Mouse (Mus musculus) kidney, adult 9 months (tissue): ENCODE data around the gene Lmna.

Experiments
- DNase-seq: peaks from one replicate; pipeline ENCODE4 v3.0.0; 2022

Gene Lmna

DNA sequence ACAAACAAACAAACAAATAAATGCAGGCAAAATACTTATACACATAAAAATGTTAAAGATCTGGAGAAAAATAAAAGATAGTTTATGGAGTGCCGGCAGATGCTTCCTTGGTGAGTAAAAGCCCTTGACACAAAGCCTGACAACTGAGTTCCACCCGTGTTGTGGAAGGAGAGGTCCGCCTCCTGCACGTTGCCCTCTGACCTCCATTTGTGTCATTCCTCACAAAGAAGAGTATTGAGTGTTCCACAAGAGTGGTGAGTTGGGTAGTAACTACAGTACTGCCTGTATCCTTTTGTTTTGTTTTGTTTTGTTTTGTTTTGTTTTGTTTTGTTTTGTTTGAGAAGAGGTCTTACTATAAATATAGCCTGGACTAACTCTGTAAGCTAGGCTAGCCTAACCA is 10.2 kb downstream of the Lmna start:
- no peak for DNase-seq

DNA sequence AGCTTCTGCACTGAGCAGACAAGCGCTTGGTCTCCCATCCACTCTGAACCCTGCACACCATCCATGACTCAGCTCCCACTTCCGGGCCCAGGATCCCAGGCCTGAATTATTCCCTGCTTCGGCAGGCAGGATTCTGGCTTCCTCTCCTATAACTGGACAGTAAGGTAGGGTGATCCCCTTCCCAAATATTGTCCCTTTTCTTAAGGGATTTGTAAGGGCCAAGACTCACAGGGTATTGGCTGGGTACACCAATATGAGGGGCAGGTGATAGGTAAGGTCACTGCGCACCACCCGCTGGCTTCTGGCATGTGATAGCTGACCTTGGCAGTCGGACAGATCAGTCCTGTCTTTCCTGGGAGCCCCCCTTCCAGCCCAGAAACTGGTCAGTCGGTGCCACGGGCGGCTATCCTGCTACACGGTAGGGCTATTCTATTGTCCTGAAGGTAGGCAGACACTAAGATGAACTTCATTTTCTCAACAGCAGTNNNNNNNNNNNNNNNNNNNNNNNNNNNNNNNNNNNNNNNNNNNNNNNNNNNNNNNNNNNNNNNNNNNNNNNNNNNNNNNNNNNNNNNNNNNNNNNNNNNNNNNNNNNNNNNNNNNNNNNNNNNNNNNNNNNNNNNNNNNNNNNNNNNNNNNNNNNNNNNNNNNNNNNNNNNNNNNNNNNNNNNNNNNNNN is 13.9 kb downstream of the Lmna start:
- peak; percentile 62 for DNase-seq

DNA sequence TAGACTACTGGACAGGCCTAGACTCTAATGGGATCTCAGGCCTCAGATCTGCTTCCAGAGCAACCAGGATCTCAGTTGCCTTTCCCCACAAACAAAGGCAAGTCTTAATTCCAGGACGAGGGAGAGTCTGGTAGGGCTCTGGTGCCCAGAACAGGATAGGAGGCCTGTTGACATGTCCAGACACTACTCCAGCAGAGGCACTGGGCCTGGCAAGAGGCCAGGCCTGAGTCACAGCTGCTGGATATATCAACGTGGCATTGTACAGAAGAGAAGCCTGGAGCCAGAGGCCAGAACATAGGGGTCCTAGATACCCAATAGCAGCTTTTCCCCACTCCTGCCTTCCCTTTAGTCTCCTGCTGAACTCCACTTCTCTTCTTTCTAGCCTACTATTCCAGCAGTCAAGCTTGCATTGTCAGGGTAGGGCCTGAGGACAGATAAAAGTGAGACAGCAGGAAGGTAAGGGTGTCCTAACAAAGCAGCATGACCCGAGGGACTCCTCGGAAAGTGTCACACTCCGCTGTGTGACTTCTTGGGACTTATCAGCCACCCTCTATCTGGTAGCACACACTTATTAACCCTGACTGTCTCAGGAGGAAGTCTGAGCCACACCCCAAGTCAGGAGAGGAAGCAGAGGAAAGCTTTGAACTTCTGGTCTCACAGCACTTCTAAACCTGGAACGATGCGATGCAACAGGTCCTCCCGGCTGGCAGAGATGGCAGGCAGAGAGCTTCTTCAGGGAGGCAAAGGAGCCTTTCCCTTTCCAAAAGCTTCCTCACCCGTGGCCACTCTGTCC is 14.7 kb downstream of the Lmna start:
- DNase-seq: peak; percentile 51

DNA sequence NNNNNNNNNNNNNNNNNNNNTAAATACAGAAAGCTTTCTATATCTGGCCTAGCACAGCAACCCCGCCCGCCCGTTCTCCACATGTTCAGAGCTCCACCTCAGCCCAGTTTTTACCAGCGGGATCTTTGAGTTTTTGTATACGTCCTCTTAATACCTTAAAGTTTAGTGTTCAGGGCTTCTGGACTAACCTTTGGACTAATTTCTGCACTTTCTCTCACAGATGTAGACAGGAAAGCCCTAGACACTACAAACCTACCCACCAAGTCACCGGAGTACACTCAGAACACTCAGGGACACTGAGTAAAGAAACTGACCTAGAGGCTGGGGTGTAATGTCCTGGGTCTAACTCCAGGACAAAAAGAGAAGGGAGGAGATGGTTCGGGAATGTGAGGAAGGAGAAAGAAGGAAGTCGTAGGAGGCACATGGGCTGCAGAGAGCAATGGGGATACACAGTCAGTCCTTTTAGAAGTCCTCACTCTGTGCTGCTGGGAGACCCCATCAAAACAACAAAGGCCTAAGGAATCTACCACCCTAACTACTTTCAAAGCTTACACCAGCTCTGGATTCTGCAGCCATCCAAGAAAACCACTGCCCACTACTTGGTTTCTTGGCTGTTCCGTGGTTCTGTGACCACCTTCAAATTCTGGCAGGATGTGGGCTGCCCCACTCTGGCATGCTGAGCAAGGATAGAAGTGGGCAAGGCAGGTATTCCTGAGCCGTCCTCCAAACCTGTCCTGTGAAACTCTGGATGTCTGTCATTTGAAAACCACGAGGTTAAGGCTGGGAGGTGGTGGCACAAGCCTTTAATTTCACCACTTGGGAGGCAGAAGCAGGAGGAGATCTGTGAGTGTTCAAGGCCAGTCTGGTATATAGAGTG is 15.8 kb downstream of the Lmna start:
- DNase-seq: no peak

DNA sequence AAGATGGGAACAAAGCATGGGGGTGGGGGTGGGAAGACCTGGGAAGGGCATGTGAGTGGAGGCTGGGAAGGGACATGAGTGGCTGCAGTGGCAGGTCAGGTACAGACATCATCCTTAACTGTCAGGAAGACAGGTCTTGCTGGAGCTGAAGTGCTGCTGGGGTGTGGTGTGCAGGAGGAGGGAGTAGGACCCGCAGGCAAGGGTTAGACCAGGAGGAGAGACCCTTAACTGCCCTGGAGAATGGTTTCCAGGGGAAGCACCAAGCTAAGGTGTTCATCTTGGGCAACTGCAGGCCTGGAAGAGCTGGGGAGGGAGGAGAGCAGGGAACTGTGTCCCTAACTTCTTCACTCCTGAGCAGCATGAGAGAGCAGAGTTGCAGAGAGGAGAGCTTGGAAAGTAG is 22.4 kb downstream of the Lmna start:
- no peak for DNase-seq

DNA sequence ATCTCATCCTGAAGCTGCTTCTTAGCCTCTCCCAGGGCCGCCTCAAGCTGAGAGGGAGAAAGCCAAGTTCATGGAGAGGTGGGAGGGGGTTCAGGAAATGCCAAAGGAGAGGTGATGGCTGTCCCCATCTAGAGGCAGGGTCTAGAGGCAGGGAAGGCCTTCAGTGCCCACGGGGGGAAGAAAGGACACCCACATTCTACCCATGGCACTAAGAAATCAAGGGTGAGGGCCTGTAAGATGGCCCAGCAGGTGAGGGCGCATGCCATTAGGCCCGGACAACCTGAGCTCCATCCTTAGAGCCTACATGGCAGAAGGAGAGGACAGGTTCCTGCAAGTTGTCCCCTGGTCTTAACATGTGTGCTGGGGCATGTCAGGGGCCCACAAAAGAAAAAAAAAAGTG is 22.9 kb downstream of the Lmna start:
- no peak for DNase-seq

DNA sequence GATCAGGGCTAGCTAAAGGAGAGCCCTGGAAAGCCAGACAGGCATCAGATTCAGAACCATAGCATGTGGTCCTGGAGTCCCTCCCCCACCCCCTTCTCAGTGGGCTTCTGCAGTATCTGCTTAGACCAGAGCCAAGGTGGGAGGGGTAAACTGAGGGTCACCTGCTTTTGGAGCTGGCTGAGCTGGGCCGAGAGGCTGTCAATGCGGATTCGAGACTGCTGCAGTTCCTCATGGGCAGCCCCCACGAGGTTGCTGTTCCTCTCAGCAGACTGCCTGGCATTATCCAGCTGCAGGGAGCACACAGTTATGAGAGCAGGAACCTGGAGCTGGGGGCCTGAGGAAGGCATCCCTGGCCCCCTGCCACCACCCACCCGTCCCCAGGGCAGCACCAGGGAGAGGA is 23.7 kb downstream of the Lmna start:
- no peak for DNase-seq

DNA sequence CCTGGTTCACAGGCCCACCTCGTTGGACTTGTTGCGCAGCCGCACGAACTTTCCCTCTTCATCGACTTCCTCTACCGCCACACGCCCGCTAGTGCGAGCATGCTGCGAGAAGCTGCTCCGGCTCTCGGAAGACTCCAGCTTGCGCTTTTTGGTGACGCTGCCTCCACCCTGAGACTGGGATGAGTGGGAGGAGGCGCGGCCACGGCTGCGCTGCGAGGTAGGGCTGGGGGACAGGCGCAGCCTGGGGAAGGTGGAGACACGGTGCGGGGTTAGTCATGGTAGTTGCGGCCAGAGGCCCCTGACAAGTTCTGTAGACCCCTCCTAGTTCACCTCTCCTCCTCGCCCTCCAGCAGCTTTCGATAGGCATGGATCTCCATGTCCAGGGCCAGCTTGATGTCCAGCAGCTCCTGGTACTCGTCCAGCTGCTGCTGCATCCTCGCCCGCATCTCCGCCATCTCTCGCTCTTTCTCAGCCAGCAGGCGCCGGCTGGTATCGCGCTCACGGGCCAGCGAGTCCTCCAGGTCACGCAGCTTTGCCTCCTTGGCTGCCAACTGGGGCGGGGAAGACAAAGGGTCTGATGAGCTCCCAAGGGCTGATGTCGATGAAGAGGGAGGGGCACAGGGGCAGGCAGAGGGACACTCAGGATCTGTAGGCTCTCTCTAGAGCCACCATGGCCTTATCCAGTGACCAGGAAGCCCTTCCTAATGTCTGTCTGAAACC is 25.0 kb downstream of the Lmna start:
- no peak for DNase-seq

DNA sequence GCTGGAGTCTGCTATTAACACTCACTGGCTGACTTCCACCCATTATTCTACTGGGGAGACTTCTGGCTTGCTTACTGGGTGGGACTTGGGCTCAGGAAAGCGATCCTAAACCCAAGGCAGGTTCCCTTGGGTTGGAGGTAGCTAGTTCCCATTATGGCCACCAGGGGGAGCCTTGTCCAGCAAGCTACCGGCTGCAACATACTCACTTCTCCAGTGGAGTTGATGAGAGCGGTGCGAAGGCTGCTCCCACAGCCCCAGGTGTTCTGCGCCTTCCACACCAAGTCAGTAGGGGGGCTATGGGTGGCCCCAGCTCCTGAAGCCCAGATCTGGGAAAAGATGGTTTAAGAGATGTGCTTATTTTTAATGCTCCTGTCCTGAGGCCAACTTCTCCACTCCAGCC is 26.1 kb downstream of the Lmna start:
- DNase-seq: peak; percentile 80

DNA sequence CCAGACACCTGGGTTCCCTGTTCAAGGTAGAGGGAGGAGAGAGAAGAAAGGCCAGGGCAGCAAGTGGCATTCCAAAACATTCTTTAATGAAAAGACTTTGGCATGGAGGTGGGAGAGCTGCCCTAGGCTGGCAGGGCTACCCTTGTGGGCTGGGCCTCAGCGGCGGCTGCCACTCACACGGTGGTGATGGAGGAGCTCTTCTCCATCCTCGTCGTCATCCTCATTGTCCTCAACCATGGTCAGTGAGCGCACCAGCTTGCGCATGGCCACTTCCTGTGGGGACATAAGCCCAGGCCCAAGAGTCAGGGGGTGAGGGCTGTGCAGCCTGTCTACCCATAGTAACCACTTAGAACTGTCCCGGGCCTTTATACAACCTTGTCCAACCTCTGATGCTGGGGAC is 26.6 kb downstream of the Lmna start:
- no peak for DNase-seq

DNA sequence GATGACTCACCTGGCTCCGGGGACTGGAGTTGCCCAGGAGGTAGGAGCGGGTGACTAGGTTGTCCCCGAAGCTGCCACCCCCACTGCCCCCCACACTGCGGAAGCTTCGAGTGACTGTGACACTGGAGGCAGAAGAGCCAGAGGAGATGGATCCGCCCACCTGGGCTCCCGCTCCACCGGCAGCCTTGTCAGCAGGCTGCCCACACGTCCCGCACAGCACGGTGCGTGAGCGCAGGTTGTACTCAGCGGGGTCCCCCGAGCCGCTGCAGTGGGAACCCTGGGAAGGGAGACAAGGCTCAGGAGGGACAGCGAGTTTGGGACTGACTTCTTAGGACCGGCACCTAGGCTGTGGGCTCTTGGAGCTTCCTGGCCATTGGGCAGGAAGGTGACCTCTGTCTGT is 27.4 kb downstream of the Lmna start:
- DNase-seq: no peak

DNA sequence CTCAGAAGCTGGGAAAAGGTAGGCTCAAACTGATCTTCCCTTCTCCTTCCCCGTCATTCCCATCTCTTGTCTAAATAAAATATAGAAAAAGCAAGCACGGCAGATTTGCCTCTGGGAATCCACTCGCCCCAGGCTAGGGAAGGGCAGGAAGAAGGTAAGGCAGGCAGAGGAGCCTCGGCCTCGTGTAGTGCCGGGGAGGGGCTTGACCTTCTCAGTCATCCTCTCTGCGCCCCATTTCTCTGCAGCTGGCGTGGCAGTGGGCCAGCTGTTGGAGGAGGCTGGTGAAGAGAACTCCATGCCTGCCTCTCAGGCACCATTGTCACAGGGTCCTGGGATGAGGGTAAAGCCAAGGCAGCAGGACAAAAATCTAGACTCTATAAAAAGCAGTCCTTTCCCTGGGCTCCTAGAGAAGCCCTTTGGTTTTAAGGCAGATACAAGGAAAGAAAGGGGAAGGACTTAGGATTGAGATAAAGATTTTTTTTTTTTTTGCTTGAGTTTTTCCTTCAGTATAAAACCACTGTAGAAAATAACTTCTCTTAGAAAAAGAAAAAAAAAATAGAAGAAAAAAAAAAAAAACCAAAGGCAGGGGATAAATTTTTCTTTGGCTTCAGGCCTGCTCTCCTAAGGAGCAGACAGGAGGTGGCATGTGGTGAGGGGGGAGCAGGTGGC is 28.2 kb downstream of the Lmna start:
- DNase-seq: no peak

DNA sequence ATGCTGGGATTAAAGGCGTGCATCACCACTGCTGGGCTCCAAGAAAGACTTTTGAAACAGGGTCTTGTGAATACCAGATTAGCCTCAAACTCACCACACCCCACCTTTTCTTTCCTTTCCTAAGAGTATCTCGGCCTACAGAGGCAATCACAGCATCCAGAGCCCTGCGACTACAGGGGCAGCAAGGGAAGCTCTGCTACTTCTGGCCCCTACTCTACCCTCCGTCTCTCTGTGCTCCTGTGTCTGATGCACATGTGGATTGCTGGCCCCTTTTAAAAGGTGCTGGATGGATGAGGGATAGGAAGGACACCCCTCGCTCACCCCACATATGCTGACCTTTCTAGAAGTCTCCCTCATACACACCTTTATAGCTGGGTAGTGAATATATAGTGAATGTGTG is 29.1 kb downstream of the Lmna start:
- DNase-seq: no peak

DNA sequence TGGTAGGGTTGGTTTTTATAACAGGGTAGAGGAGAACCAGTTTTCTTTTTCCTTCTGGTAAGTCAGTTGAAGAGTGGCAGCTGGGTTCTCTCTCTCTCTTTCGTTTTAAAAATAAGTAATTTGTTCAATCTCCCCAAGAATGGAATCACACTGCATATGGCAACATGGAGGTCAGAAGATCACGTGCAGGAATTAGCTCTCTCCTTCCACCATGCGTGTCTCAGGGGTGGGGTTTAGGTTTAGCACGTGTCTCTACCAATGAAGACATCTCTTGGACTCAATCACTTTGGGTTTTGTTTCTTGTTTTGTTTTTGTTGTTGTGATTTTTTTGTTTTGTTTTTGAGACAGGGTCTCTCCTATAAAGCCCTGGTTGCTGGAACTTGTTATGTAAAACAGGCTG is 29.9 kb downstream of the Lmna start:
- no peak for DNase-seq

DNA sequence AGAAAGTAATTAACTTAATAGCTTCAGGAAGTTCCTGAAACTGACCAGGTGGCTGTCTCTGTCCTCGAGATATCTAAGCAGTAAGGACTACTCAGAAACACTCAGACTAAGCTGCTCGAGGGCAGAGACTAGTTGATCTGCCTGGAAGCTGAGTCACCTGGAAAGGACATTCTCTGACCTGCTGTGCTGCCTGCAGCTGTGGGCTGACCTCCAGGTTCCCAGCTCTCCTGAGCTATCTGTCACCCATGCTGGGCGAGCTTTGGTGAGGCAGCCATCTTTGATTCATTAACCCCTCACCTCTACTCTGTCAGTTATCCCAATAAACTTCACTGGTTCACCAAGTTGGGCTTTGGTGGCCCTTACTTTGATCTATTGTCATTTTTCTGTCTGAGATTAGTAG is 30.6 kb downstream of the Lmna start:
- DNase-seq: no peak

DNA sequence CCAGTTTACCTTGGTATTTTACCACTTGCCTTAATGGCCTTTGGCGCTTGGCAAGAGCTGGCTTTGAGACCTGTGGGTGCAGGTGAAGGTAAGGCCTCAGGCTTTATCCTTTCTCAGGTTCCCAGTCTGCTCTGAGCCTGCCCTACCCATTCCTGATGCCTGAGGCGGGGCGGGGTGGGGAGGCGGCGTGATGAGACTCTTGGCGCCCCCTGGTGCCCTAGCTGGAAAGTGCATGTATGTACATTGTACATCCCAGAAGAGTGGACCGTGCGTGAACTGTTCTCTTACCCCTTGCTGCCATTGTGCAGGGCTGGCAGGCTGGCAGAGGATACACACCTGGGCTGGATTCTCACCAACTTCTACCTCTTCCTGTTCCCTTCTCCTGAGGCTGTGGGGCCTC is 32.0 kb downstream of the Lmna start:
- peak; percentile 86 for DNase-seq

DNA sequence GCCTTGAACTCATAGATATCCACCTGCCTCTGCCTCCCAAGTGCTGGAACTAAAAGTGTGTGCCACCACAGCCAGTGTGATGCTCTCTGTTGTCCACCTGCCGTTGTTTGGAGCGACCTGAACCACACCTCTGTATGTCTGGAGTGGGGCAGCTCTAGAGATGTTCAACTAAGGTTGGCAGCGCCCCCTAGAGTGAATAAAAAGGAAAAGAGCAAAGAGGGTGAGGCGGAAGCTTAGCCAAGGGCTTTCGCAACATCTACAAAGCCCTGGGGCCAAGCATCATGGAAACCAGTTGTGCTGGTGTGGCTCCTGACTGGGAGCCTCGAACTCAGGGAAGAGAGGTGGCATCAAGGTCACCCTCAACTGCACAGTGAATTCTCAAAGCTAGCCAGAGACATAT is 33.4 kb downstream of the Lmna start:
- DNase-seq: no peak

DNA sequence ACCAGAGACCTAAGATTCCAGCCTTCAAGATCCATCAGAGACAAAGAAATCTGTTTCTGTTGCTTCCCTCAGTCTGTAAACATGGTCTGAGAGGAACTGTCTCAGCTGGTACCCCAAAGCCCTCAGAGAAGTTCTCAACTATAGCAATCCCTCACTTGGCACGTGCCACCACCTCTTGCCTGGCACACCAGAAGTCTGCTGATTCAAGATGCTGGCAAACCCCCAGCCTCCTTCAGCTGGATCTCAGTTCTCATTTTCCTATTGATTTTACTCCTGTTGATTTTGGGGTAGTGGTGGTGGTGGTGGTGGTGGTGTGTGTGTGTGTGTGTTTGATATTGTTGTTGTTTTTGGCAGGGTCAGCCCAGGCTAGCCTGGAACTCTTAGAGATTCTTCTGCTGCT is 36.2 kb downstream of the Lmna start:
- no peak for DNase-seq

DNA sequence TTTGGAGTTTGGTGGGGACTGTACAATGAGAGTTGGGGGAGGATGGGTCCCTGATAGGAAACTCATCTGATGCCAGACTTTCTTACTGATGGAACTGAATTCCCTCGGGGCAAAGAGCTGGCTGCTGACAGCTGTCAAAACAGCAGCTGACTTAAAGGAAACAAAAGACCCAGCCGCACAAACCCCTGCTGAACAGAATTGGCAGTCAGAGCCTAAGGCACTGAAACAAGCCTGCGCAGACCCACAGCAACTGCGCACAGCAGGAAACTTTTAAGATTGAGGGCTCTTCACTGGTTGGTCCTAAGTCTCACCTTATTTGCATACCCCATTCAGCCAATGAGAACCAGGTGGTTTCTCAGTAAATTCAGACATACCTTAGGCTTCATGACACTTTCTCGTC is 36.7 kb downstream of the Lmna start:
- no peak for DNase-seq

DNA sequence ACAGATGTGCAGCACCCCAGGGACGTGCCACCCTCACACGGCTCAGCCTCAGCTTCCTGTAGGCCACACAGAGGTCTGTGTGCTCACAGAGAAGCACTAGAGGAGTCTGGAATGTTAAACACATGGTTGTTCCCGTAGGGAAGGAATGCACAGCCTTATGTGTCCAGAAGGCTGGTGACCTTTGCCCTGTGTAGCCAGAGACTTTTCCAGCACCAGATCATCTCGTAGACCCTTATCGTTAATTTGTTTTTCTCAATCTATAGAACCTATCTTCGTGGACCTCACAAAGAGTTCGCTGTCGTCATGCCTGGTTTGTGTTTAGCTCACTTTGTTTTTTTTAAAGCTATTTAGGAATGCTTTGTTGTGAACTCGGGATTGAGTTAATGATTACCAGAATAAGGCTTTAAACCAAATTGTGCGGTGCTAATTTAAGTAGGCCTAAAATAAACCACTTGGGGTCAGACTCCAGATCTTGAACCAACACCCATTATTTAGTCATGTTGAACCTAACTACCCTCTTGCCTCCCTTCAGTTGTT is 38.7 kb downstream of the Lmna start:
- DNase-seq: peak; percentile 81

DNA sequence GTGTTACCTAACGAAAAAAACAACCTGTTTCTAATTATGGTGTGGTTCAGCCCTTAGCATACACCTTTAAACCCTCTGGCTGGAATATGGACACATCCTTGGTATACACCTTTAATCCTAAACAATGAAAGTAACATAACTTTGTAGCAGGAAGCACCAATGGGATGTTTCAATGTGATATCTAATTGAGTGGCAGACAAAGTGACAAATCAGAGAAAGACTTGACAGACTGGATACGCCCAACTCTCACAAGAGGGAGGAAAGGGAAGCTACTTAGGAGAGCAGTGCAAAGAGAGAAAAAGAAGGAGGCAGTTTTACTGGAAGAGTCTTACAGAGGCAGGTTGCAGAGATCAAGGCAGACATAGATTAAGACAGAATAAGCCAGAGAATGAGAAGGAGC is 40.3 kb downstream of the Lmna start:
- no peak for DNase-seq

DNA sequence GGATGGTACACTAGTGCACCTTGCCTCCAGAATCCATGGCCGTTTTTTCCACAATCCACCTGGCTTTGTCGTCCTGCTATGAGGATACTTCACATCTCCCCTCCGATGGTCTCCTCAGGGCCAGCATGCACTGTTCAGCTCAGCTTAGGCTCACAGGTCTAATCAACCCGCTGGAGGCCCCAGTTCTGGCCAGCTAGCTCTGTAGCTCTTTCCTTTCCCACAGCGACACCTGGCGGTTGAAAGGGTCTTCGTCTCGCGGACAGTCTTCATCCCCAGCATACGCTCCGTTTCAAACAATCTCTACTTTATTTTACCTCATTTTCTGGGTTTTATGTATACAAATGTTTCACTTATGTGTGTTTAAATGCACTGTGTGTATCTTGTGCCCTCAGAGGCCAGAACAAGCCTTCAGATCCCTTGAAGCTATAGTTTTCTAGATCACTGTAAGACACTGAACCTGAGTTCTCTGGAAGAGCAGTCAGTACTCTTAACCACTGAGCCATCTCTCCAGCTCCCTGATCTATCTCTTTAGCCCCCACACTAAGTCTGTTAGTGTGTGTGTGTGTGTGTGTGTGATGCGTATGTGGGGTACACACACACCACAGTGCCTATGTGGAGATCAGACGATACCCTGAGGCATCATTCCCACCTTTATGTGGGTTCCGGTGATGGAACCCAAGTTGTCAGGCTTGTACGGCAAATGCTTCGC is 42.5 kb downstream of the Lmna start:
- peak; percentile 90 for DNase-seq
